Mouse (Mus musculus): ENCODE results near the gene Ebf1. TPM values are rescaled to one million over a fixed set of nuclear protein-coding genes. Genes with fewer than 3 reads are reported as not detected.

The Ebf1 gene
- polyA plus RNA-seq, 1 experiment from 2014 or later, result 54.5 TPM

GRCm38 (mm10) chr11:44701221-44701810, 84.2 kb downstream of the Ebf1 start:
- ATAC-seq (ENCODE audit: low read depth) (no peak), DNase-seq (ENCODE audit: low spot score) (no peak)
- H3K36me3 ChIP-seq (ENCODE audit: control insufficient read depth, insufficient read depth, low read length), result no peaks in the 10 kb centered on the region
- no peak overlapping the region for H3K27ac ChIP-seq (replicated peaks; ENCODE audit: low read depth, low read length)
- peaks cover 11% of the 10 kb centered on the region; the same call in 1 of the 2 replicates for H3K4me1 ChIP-seq (ENCODE audit: control insufficient read depth, insufficient read depth, low read length)
- no peak overlapping the region for H3K4me3 ChIP-seq (ENCODE audit: low read depth, low read length)
- no peaks in the 10 kb centered on the region for H3K9me3 ChIP-seq (ENCODE audit: control insufficient read depth, low read length)
- WGBS, result 44% methylated on average over 11 of the region's 11 CpGs
- no peak overlapping the region for H3K9ac ChIP-seq (ENCODE audit: low read depth, low read length)
- no peak overlapping the region for H3K4me2 ChIP-seq (ENCODE audit: low read depth, low read length)
- H3K27me3 ChIP-seq (replicated peaks; ENCODE audit: control insufficient read depth, insufficient read depth, low read length), result no peaks in the 10 kb centered on the region

- DNase-seq (ENCODE audit: low spot score) (no peak), ATAC-seq (ENCODE audit: low read depth) (no peak)
- 48% methylated on average over 1 of the region's 1 CpGs for WGBS
- Histone ChIP-seq H3K4me1 (ENCODE audit: control insufficient read depth, insufficient read depth, low read length) (peaks cover 7% of the 10 kb centered on the region; the same call in 1 of the 2 replicates), H3K4me3 (ENCODE audit: low read depth, low read length) (no peak overlapping the region), H3K9me3 (ENCODE audit: control insufficient read depth, low read length) (no peaks in the 10 kb centered on the region), H3K27ac (replicated peaks; ENCODE audit: low read depth, low read length) (no peak overlapping the region), H3K9ac (ENCODE audit: low read depth, low read length) (no peak overlapping the region), H3K36me3 (ENCODE audit: control insufficient read depth, insufficient read depth, low read length) (no peaks in the 10 kb centered on the region), H3K27me3 (replicated peaks; ENCODE audit: control insufficient read depth, insufficient read depth, low read length) (no peaks in the 10 kb centered on the region), H3K4me2 (ENCODE audit: low read depth, low read length) (no peak overlapping the region)
These were observed 84.7 kb downstream of the Ebf1 start for GRCm38 (mm10) chr11:44701864-44702263.

- no peak overlapping the region for H3K27ac ChIP-seq (replicated peaks; ENCODE audit: low read depth, low read length)
- no peaks in the 10 kb centered on the region for H3K9me3 ChIP-seq (ENCODE audit: control insufficient read depth, low read length)
- H3K9ac ChIP-seq (ENCODE audit: low read depth, low read length), result no peak overlapping the region
- WGBS, result 86% methylated on average over 8 of the region's 8 CpGs
- ATAC-seq (ENCODE audit: low read depth), result no peak
- peaks cover 13% of the 10 kb centered on the region for H3K4me1 ChIP-seq (ENCODE audit: control insufficient read depth, insufficient read depth, low read length)
- no peak for DNase-seq (ENCODE audit: low spot score)
- no peaks in the 10 kb centered on the region for H3K36me3 ChIP-seq (ENCODE audit: control insufficient read depth, insufficient read depth, low read length)
- H3K4me3 ChIP-seq (ENCODE audit: low read depth, low read length), result no peak overlapping the region
- no peaks in the 10 kb centered on the region for H3K27me3 ChIP-seq (replicated peaks; ENCODE audit: control insufficient read depth, insufficient read depth, low read length)
- H3K4me2 ChIP-seq (ENCODE audit: low read depth, low read length), result no peak overlapping the region
These were observed 85.8 kb downstream of the Ebf1 start for GRCm38 (mm10) chr11:44702716-44703486.

- ATAC-seq (ENCODE audit: low read depth), result no peak
- Histone ChIP-seq H3K9ac (ENCODE audit: low read depth, low read length) (no peak overlapping the region), H3K4me3 (ENCODE audit: low read depth, low read length) (no peak overlapping the region), H3K4me2 (ENCODE audit: low read depth, low read length) (no peak overlapping the region), H3K9me3 (ENCODE audit: control insufficient read depth, low read length) (no peaks in the 10 kb centered on the region), H3K27ac (replicated peaks; ENCODE audit: low read depth, low read length) (no peak overlapping the region), H3K4me1 (ENCODE audit: control insufficient read depth, insufficient read depth, low read length) (peaks cover 16% of the 10 kb centered on the region), H3K36me3 (ENCODE audit: control insufficient read depth, insufficient read depth, low read length) (no peaks in the 10 kb centered on the region), H3K27me3 (replicated peaks; ENCODE audit: control insufficient read depth, insufficient read depth, low read length) (no peaks in the 10 kb centered on the region)
- whole genome bisulfite sequencing, result 91% methylated on average over 5 of the region's 5 CpGs
- DNase-seq (ENCODE audit: low spot score), result no peak
These were observed 86.8 kb downstream of the Ebf1 start for GRCm38 (mm10) chr11:44703951-44704350.

- Histone ChIP-seq H3K9ac (ENCODE audit: low read depth, low read length) (no peak overlapping the region), H3K4me1 (ENCODE audit: control insufficient read depth, insufficient read depth, low read length) (peaks cover 10% of the 10 kb centered on the region), H3K27ac (replicated peaks; ENCODE audit: low read depth, low read length) (no peak overlapping the region), H3K4me2 (ENCODE audit: low read depth, low read length) (no peak overlapping the region), H3K27me3 (replicated peaks; ENCODE audit: control insufficient read depth, insufficient read depth, low read length) (no peaks in the 10 kb centered on the region), H3K36me3 (ENCODE audit: control insufficient read depth, insufficient read depth, low read length) (no peaks in the 10 kb centered on the region), H3K9me3 (ENCODE audit: control insufficient read depth, low read length) (no peaks in the 10 kb centered on the region), H3K4me3 (ENCODE audit: low read depth, low read length) (no peak overlapping the region)
- 82% methylated on average over 1 of the region's 1 CpGs for WGBS
- ATAC-seq (ENCODE audit: low read depth) (no peak), DNase-seq (ENCODE audit: low spot score) (no peak)
These were observed 88.7 kb downstream of the Ebf1 start for GRCm38 (mm10) chr11:44705811-44706210.

- H3K27ac ChIP-seq (replicated peaks; ENCODE audit: low read depth, low read length), result no peak overlapping the region
- 77% methylated on average over 2 of the region's 2 CpGs for WGBS
These were observed 89.3 kb downstream of the Ebf1 start for GRCm38 (mm10) chr11:44706386-44706785.

GRCm38 (mm10) chr11:44707381-44708289, 90.5 kb downstream of the Ebf1 start:
- 9% methylated on average over 13 of the region's 13 CpGs for WGBS
- Histone ChIP-seq H3K27ac (replicated peaks; ENCODE audit: low read depth, low read length) (peak overlapping the region; percentile 35), H3K4me1 (ENCODE audit: control insufficient read depth, insufficient read depth, low read length) (peaks cover 10% of the 10 kb centered on the region), H3K9me3 (ENCODE audit: control insufficient read depth, low read length) (no peaks in the 10 kb centered on the region), H3K4me2 (ENCODE audit: low read depth, low read length) (peak overlapping the region; percentile 23; the same call in 1 of the 2 replicates), H3K27me3 (replicated peaks; ENCODE audit: control insufficient read depth, insufficient read depth, low read length) (no peaks in the 10 kb centered on the region), H3K4me3 (ENCODE audit: low read depth, low read length) (no peak overlapping the region), H3K9ac (ENCODE audit: low read depth, low read length) (no peak overlapping the region), H3K36me3 (ENCODE audit: control insufficient read depth, insufficient read depth, low read length) (no peaks in the 10 kb centered on the region)
- ATAC-seq (ENCODE audit: low read depth) (peak; percentile 62; the same call in 1 of the 2 replicates), DNase-seq (ENCODE audit: low spot score) (no peak)

More at GRCm38 (mm10) chr11:44706386-44706785, 89.3 kb downstream of the Ebf1 start:
- Histone ChIP-seq H3K36me3 (ENCODE audit: control insufficient read depth, insufficient read depth, low read length) (no peaks in the 10 kb centered on the region), H3K4me3 (ENCODE audit: low read depth, low read length) (no peak overlapping the region), H3K9me3 (ENCODE audit: control insufficient read depth, low read length) (no peaks in the 10 kb centered on the region), H3K27me3 (replicated peaks; ENCODE audit: control insufficient read depth, insufficient read depth, low read length) (no peaks in the 10 kb centered on the region), H3K4me2 (ENCODE audit: low read depth, low read length) (no peak overlapping the region), H3K4me1 (ENCODE audit: control insufficient read depth, insufficient read depth, low read length) (peaks cover 10% of the 10 kb centered on the region), H3K9ac (ENCODE audit: low read depth, low read length) (no peak overlapping the region)
- no peak for DNase-seq (ENCODE audit: low spot score)
- no peak for ATAC-seq (ENCODE audit: low read depth)

- Histone ChIP-seq H3K9me3 (ENCODE audit: control insufficient read depth, low read length) (no peaks in the 10 kb centered on the region), H3K4me2 (ENCODE audit: low read depth, low read length) (no peak overlapping the region), H3K9ac (ENCODE audit: low read depth, low read length) (no peak overlapping the region), H3K4me3 (ENCODE audit: low read depth, low read length) (no peak overlapping the region), H3K27ac (replicated peaks; ENCODE audit: low read depth, low read length) (no peak overlapping the region), H3K36me3 (ENCODE audit: control insufficient read depth, insufficient read depth, low read length) (no peaks in the 10 kb centered on the region), H3K27me3 (replicated peaks; ENCODE audit: control insufficient read depth, insufficient read depth, low read length) (no peaks in the 10 kb centered on the region), H3K4me1 (ENCODE audit: control insufficient read depth, insufficient read depth, low read length) (peaks cover 12% of the 10 kb centered on the region)
- ATAC-seq (ENCODE audit: low read depth) (no peak), DNase-seq (ENCODE audit: low spot score) (no peak)
- WGBS, result 72% methylated on average over 6 of the region's 6 CpGs
These were observed 91.2 kb downstream of the Ebf1 start for GRCm38 (mm10) chr11:44708290-44708685.
